Mouse (Mus musculus) Patski (cell line): Measurements from ENCODE around the gene Ldhal6b. TPM values are rescaled to one million over a fixed set of nuclear protein-coding genes. Genes with fewer than 3 reads are reported as not detected.

ENCODE experiments used
- ATAC-seq: fragments of 100-300 bp; one replicate; pipeline ENCODE4 v1.8.0; 2021
- CTCF ChIA-PET: fragments of 350-600 bp; sonication (Branson Sonifier 250); formaldehyde crosslinking; loops from one replicate; lab custom pipeline; 2022; ENCODE audit warnings: inconsistent platforms; lab: Charles Lee
- POLR2A ChIA-PET: fragments of 350-600 bp; sonication (Branson Sonifier 250); formaldehyde crosslinking; loops from one replicate; lab custom pipeline; 2022; ENCODE audit warnings: antibody characterized with exemption, inconsistent platforms; lab: Charles Lee
- DNase-seq: peaks from one replicate; pipeline ENCODE4 v3.0.0-alpha.2; 2011; ENCODE audit warnings: low read depth, low spot score
- H3K27me3 ChIP-seq: fragments of 371-371 bp; one replicate; pipeline ENCODE4 v1.5.1; 2021
- CTCF ChIP-seq: fragments of 100-300 bp; IDR thresholded peaks from one replicate; pipeline ENCODE4 v1.5.1; 2021
- in situ Hi-C: fragments of 300-500 bp; cut with MboI; formaldehyde crosslinking; loops from 3 replicates; pipeline ENCODE4 v1.11.1; 2018; ENCODE audit warnings: low pct_unique_long_range_greater_than_20kb, mixed read lengths
- polyA plus RNA-seq: library from polyadenylated mRNA; unstranded; gene quantifications from one replicate; pipeline ENCODE4 v1.2.3, GENCODE M21; 2021

The Ldhal6b gene
- polyA plus RNA-seq, 1 experiment from 2014 or later = 0.19 TPM

DNA sequence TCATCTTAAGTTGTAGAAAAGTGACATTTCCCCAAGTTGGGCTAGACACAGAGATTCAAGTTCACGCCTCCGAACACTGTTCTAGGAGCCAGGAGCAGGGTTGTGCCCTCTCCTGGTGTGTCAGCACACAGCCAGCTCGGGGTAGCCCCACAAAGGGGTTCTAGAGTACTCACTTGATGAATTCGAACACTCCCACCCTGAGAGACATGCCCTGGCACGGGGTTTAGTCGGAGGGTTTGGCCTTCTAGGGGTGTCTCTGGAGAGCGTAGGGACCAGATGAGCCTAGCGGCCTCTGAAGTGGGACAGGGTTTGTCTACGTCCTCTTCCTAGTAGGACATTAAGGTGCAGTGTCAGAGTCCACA, 11.2 kb upstream of the Ldhal6b start:
- ChIA-PET POLR2A (no interaction called here), CTCF (interaction anchor here (0.9 to 2.1 kb wide), 19 partner anchors 9 to 367 kb away, joined by 3 to 32 read pairs (median 4); partner anchors contain the start of genes Ldhal6b, Tmem242 and Zdhhc14)
- no peaks in the 10 kb centered on the region for H3K27me3 ChIP-seq
- ATAC-seq = no peak
- in situ Hi-C loops = loop anchor here (10.0 to 25.0 kb wide), 2 partner anchors 465 to 583 kb away; no protein-coding TSS in a partner anchor
- DNase-seq = no peak
- TF ChIP-seq CTCF = no peak

DNA sequence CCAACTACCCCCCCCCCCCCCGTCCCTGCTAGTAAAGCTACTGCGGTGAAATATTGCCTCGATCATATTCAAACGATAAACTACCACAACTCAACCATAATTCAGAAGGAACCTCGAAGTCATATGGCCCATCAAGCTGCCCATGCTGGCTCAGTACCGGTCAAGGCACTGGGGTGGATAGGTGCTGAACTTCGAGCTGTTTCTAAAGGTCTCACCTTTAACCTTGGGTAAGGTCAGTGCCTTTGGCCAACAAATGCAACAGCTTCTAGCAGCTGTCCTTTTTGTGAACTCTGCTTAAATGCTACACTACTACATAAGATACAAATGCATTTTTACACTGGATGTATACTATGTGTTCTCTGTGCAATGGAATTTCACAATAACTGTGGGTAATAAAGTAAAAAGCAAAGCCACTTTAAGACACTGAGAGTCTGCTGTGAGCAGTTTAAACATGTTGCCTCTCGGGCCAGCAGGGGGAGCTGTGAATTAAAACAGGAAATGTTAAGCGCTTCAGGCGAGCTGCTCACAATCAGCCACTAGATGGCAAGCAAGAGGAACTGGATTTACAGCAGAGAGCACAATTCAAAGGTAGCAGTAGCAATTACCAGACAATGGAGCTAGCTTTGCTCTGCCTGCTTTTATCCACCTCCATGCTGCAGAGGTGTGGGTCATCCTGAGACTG, 10.7 kb upstream of the Ldhal6b start:
- ATAC-seq = peak; percentile 80
- CTCF ChIA-PET = interaction anchor here (0.9 to 2.1 kb wide), 21 partner anchors 10 to 368 kb away, joined by 3 to 32 read pairs (median 4); partner anchors contain the start of genes Ldhal6b, Tmem242 and Zdhhc14
- TF ChIP-seq CTCF = peak; percentile 100
- no peaks in the 10 kb centered on the region for H3K27me3 ChIP-seq
- in situ Hi-C loops = loop anchor here (25.0 kb wide), 1 partner anchor 583 kb away; no protein-coding TSS in a partner anchor
- POLR2A ChIA-PET = interaction anchor here (0.6 kb wide), 1 partner anchor 329 kb away, joined by 3 read pairs; no protein-coding TSS in a partner anchor
- peak; percentile 57 for DNase-seq

DNA sequence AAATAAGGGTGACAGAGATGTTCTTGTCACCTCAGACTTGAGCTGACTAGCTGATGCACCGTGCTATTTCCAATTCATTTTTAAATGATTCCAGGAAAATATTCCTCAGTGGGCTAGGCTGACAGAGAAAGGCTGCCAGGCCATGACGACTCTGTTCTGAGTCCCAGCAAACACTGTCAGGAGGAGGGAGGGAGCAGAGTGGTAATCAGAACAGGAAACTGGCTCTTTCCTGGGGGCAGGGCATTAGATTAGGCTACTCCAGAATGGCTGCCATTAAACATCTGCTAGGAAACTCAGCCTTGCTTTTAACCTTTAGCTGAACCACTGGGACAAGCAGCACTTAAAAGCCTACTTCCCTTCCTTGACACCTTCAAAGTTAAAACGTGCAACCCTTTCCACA, 6.6 kb upstream of the Ldhal6b start:
- H3K27me3 ChIP-seq = no peaks in the 10 kb centered on the region
- in situ Hi-C loops = loop anchor here (25.0 kb wide), 1 partner anchor 587 kb away; no protein-coding TSS in a partner anchor
- ChIA-PET CTCF (no interaction called here), POLR2A (no interaction called here)
- ATAC-seq = no peak
- DNase-seq = no peak
- no peak for TF ChIP-seq CTCF

DNA sequence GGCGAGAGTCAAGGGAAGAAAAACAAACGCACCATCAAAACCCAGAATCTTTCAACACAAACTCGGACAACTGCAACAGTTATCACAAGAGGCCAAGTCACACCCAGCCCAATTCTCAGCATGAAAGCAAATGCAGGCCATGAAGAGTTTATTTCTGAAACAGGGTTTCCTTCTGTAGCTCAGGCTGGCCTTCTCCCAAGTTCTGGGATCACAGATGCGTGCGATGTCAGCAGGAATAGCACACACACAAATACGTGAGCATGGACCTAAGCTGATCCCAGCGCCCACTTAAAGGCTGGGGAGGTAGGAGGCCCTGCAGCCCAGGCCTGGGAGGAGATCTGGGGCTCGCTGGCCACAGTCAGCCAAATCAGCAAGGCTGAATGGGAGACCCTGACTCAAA, 5.6 kb upstream of the Ldhal6b start:
- ChIA-PET POLR2A (no interaction called here), CTCF (interaction anchor here (1.2 to 1.7 kb wide), 2 partner anchors 21 to 329 kb away, joined by 4 to 6 read pairs; no protein-coding TSS in a partner anchor)
- no peaks in the 10 kb centered on the region for H3K27me3 ChIP-seq
- DNase-seq (no peak), ATAC-seq (no peak)
- in situ Hi-C loops = no loop called here
- TF ChIP-seq CTCF = no peak

DNA sequence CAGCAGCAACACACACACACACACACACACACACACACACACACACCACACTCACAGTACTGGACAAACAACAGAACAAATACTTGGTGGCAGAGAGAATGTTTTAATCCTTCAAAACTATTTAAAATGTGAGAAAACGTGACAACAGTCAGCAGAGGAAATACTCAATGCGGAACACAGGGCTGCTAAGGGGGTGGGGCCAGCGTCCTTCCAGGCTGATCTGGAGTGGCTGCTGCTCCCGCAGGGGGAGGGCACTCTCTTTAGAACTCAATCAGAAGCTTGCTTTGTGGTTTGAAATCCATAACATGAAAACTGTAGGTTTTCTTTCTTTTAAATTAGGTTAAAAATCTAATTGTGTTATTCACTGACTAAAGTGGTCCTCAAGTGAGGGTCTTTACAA, 3.3 kb upstream of the Ldhal6b start:
- ATAC-seq = no peak
- no peak for DNase-seq
- ChIA-PET POLR2A (no interaction called here), CTCF (interaction anchor here (1.3 to 5.1 kb wide), 2 partner anchors 7 to 10 kb away, joined by 3 to 22 read pairs; no protein-coding TSS in a partner anchor)
- no peak for TF ChIP-seq CTCF
- in situ Hi-C loops = no loop called here
- no peaks in the 10 kb centered on the region for H3K27me3 ChIP-seq

DNA sequence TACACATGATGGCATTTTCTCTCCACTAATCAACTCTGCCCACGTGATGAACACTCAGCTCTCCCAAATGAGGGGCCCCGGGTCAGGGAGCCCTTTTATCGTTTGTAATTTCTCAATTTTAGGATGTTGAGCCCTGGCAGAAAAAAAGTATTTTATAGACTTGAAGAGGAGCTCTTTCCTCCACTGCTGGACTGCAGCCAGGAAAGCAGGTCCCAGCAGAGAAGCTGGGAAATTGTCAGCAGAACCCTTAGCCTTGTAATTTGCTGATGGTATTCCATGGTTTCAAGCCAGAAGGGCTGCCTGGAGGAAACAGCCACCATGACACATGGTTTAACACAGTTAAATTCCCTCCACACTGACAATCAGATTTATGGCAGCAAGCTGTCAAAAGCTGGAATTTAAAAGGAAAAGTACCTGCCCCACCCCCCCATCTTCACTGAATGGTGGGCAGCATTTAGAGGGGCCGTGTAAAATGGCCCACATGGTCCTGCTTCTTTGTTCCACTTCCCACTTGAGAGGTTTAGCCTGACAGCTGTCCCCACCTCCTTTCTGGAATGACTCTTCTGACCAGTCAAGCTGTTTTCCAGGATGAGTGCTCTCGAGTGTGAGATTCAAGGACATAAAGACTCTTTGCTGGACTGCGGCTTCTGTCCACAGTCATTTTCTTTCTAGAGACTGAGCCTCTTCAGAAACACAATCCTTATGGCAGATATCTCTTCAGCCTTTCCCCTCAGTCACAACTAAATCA, 1.4 kb upstream of the Ldhal6b start:
- no peak for DNase-seq

DNA sequence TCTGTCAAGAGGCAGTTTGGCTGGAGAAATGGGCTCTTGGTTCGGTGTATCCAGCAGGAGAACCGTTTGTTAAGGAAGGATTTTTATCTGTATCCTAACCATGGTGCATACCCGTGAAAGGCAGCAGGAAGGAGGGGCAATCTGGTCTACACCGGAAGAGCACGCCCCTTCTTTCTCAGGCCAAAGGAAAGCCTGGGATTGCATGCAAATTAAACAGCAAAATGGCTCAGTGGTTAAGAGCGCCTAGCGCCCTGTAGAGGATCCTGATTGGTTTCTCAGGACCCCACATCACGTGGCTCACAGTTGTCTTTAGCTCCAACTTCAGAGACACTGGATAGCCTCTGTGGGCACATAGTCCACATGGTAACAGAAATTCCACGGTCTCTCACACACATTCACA, 489 bp upstream of the Ldhal6b start:
- in situ Hi-C loops = no loop called here
- no peak for TF ChIP-seq CTCF
- CTCF ChIA-PET = interaction anchor here (5.1 kb wide), 1 partner anchor 10 kb away, joined by 22 read pairs; no protein-coding TSS in a partner anchor
- POLR2A ChIA-PET = no interaction called here
- no peaks in the 10 kb centered on the region for H3K27me3 ChIP-seq
- DNase-seq (no peak), ATAC-seq (no peak)

More for the DNA sequence above, 1.4 kb upstream of the Ldhal6b start:
- in situ Hi-C loops = no loop called here
- no peaks in the 10 kb centered on the region for H3K27me3 ChIP-seq
- ATAC-seq = no peak
- POLR2A ChIA-PET = no interaction called here
- CTCF ChIA-PET = interaction anchor here (0.8 to 5.1 kb wide), 2 partner anchors 9 to 114 kb away, joined by 3 to 22 read pairs; no protein-coding TSS in a partner anchor
- no peak for TF ChIP-seq CTCF

DNA sequence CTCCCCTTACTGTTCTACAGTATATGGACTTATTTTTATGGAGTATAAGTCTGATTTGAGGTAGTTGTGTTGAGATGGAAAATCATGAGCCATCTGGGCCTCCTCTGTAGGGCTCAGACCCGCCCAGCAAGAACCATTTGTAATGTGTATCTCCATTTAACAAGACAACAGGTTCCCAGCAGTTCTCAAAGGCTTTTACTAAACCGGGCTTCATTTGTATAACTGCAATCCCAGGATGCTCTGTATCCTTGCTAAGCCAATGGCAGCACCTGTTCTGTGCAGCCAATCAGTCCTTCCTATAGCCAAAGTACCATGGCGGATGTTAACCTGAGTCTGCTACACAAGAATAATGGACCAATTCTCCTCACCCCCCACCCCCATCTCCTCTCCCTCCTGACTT, 2.0 kb downstream of the Ldhal6b start:
- H3K27me3 ChIP-seq = no peaks in the 10 kb centered on the region
- TF ChIP-seq CTCF = no peak
- no peak for DNase-seq
- in situ Hi-C loops = no loop called here
- no peak for ATAC-seq
- ChIA-PET CTCF (interaction anchor here (1.3 to 5.1 kb wide), 2 partner anchors 13 kb away, joined by 9 to 22 read pairs; no protein-coding TSS in a partner anchor), POLR2A (interaction anchor here (0.6 kb wide), 1 partner anchor 9 kb away, joined by 6 read pairs; no protein-coding TSS in a partner anchor)

DNA sequence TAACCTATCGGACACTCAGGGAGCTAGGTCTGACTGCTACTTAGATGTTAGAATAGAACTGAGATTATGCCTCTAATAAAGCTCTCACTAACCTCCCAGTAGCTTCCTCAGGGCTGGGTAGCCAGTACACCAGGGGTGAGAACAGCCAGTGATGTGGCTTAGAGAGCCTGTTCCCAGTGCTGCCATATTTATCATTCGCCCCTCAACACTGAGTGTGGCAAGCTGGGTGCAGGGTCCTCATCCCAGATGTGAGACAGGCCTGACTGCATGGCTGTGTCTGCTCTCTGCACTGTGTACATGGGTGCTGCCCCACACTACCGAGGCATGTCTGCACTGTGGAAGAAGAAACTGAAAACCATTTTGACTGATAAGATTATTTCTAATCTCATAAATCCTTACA, 4.5 kb downstream of the Ldhal6b start:
- in situ Hi-C loops = no loop called here
- ChIA-PET POLR2A (no interaction called here), CTCF (interaction anchor here (1.3 kb wide), 2 partner anchors 12 to 15 kb away, joined by 3 to 8 read pairs; no protein-coding TSS in a partner anchor)
- ATAC-seq (no peak), DNase-seq (no peak)
- TF ChIP-seq CTCF = no peak
- H3K27me3 ChIP-seq = no peaks in the 10 kb centered on the region

DNA sequence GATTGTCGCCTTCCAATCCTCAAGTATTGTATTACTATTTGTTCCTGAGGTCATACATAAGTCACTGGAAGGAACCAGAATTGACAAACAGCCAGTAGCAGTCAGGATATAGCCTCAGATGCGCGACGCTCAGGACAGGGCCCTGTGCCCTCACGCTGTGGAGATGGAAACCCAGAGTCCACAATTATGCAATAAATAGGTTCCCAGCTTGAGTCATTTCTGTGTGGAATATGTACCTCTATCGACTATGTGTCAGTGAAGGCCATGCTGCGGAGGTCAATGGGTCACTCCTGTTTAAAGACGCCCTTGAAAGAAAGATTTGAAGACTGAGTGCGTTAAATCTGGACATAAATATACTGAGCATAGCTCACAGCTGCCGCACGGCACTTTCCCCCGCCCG, 5.2 kb downstream of the Ldhal6b start:
- CTCF ChIA-PET = interaction anchor here (1.3 kb wide), 2 partner anchors 11 to 15 kb away, joined by 3 to 8 read pairs; no protein-coding TSS in a partner anchor
- TF ChIP-seq CTCF = no peak
- H3K27me3 ChIP-seq = no peaks in the 10 kb centered on the region
- in situ Hi-C loops = no loop called here
- DNase-seq (no peak), ATAC-seq (no peak)
- POLR2A ChIA-PET = interaction anchor here (0.7 kb wide), 1 partner anchor 326 kb away, joined by 3 read pairs; no protein-coding TSS in a partner anchor
